Mouse (Mus musculus) CH12F3 (cell line): ENCODE data around the gene Acox1.

ENCODE experiments used
- in situ Hi-C: fragments of 300-500 bp; cut with MboI; formaldehyde crosslinking; loops from 2 replicates; pipeline ENCODE4 v1.14.3; 2020; ENCODE audit warnings: low sequenced_read_pairs

The Acox1 gene

GRCm38 (mm10) chr11:116198639-116199531 is at the start of gene Acox1, which contains the start of gene Ten1:
Gene Acox1, minus strand, starts transcription at chr11:116199045.
Gene Ten1, plus strand, starts transcription at chr11:116198855.
- in situ Hi-C loops: no loop called here

DNA sequence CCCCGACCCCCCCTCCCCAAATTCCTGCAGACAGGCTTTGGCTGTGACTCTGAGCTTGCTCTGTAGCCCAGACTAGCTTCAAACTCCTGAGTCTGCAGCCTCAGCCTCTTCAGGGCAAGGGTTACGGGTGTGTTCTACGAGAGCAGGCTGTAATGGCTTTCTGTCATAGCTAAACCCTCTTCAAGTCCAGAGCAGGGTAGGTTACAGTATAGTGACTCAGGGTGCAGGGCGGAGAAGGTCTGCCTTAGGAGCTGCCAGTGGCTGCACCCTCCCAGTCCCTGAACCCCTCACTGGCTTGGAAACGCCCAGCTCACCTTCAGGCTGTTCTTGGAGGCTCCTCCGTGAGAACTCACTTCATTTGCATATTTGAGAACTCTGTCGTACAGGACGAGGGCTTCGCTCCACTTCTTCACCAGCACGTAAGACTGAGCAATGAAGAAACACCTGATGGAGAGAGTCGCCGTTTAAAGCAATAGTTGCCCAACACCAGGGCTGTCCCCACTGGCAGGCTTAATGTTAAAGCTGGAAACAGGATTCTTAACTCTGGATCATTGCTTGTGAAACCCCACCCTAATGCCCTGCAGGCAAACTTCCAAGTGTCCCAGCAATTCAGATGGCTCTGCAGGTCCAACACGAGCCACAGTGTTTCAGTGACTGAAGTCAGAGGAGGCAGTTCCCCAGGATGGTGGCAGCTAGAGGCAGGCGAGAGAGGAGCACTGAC is 48.8 kb upstream of the Acox1 start:
- in situ Hi-C loops: no loop called here

DNA sequence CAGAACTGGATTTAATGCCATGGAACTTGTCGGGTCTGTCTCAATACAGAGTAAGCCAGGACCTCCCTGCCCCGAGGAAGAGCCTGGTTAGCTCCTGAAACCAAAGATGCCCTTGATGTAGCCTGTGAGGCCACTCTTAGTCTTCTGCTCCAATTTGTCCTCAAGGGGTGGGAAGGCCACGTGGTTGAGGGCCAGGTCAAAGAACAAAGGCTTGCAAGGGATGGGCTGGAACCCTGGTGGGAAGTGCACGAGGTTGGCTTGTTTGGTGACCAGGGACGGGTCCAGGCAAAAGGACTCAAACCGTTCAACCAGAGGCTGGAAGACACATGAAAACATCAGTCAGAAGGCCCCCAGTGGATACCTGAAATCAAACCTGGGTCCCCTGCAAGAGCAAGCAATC is 46.8 kb upstream of the Acox1 start:
- in situ Hi-C loops: no loop called here

DNA sequence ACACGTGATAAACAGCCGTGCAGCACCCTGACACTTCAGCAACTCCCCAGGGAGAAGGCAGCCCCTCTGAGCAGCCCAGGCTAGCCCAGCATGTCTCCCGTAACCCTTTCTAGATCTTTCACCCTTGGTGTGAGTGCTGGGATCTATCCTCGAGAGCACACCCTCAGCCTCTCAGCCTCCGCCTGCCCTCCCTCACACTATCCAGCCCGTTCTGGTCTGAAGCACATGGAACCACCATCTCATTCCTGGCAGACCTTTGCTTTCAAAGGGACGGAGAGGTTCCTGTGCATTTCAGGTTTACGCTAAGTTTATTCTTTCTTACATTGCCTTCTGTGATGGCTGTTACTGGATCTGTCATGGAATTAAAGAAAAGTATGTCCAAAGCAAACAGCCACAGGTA is 45.7 kb upstream of the Acox1 start:
- in situ Hi-C loops: no loop called here

DNA sequence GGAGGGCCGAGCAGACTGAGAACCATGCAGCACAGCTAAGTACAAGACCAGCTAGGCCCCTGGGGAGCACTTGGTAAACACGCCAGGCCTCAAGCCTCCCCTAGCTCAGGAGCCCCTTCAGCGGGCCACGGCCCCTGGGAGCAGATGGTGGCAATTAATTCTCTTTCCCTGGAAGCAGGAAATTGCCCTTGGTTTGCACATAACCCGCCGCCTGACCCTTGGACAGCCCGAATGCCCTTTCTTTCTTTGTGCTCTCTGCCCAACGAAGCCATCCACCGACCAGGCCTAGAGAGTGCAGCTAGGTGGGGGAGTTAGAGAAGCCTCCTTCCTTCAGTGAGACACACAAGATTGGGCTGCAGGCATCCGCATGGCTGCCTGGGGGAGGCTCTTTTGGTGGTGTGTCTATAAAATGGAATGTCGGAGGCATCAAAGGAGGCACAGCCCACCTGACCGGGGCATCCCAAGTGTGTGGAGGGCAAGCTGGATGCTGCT is 42.9 kb upstream of the Acox1 start:
- in situ Hi-C loops: no loop called here

DNA sequence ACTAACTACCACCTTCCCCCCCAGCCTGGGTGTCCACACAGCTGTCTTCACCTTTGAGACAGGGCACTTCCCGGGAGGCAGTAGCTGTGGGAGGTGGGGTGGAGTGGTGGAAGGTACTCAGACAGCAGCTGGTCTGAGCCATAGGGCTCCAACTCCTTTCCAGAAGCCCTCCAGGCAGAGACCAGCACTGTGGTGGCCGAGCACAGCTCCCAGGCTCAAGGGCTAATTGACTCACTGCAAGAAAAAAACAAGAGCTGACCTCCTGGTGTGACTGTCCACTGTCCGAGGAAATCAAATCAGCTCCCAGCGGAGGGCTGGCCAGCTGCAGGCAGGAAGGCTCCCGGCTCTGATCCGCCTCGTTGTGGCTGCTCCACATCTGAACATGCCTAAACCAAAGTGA is 41.0 kb upstream of the Acox1 start:
- in situ Hi-C loops: no loop called here

- in situ Hi-C loops: no loop called here
Observed at GRCm38 (mm10) chr11:116237742-116238395, 39.0 kb upstream of the Acox1 start, which contains the start of gene Evpl. Gene Evpl, minus strand, starts transcription at chr11:116238077.

DNA sequence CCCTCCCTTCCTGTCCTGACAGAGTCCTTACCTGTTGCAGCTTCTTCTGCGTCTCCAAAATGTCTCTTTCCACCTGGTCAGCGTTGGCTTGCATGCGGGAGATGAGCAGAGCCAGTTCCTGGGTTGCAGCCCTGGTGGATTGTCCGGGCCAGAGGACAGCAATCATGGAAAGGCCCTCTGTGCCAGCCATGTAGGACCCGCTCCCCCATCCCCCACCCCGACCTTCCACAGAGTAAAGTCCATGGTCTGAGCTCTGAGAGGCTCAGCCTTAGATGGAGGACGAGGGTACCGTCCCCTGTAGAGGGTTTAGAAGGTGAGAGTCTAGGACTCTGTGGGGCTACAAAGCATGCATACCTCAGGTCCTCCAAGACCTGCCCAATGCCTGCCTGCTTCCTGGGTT is 36.1 kb upstream of the Acox1 start:
- in situ Hi-C loops: no loop called here

GRCm38 (mm10) chr11:116232427-116232826 is 33.6 kb upstream of the Acox1 start:
- in situ Hi-C loops: no loop called here

- in situ Hi-C loops: loop anchor here (10.0 kb wide), 1 partner anchor 226 kb away; no protein-coding TSS in a partner anchor
Observed at GRCm38 (mm10) chr11:116228699-116229098, 29.9 kb upstream of the Acox1 start.

GRCm38 (mm10) chr11:116226414-116226813 is 27.6 kb upstream of the Acox1 start:
- in situ Hi-C loops: loop anchor here (10.0 kb wide), 1 partner anchor 228 kb away; no protein-coding TSS in a partner anchor

DNA sequence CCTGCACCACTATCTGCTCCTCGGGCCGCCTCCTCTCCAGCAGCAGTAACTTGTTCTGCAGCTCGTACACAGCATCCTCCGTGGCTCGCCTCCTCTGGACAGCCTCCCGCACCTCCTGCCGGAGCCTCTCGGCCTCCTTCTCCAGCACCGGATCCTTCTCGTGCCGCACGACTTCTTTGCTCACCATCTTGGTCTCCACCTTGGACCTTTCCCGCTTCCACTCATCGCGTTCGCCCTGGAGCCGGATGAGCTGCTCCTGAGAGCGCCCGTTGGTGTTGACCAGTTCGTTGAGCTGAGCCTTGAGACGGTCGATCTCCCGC is 23.9 kb upstream of the Acox1 start:
- in situ Hi-C loops: loop anchor here (10.0 kb wide), 1 partner anchor 232 kb away; no protein-coding TSS in a partner anchor

- in situ Hi-C loops: loop anchor here (10.0 kb wide), 1 partner anchor 233 kb away; no protein-coding TSS in a partner anchor
Observed at GRCm38 (mm10) chr11:116221931-116222739, 23.3 kb upstream of the Acox1 start.

DNA sequence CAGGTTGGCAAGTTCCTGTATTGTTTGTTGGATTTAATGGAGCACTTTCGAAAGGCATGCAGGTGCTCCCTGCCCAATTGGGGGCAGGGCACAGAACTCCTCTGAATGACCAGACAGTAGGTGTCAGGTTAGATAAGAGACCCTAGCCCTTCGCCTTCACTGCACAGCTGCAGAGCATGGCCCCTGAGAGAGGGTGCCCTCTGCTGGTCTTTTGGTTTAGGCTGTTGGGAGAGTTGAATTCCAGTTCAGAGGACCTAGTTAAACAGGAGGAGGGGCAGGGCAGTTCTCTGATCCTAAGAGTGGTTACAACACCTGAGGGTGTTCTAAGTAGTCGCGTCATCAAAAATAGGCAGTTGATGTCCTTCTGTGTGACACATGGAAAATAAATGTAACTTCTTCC is 21.0 kb upstream of the Acox1 start:
- in situ Hi-C loops: loop anchor here (10.0 kb wide), 1 partner anchor 235 kb away; no protein-coding TSS in a partner anchor

DNA sequence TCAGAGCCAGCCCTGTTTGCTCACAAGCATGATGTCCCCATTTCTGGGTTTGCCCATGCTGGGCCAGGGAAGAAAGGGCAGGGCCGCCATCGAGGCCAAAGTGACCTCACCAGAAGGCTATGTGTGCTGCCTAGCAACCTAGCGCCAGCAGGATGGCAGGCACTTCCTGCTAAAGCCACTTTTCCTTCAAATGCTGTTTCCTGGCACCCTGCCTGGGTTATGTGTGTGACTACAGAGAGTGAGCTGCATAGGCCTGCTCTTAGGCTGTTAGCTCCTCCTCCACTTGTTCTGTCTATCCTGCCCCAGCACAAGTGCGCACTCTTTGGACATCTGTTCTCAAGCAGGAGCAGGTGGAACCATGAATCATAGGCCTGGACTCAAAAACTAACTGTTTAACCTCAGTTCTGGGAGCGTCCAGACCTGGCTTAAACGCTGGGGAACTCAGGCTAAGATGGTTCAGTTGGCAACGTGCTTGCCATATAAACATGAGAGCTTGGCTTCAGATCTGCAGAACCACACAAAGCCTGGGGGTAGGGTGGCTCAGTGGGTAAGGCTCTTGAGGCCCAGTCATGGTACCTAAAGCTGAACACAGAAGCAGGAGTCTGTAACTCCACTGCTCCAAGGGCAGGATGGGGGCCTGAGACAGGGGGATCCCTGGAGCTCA is 20.0 kb upstream of the Acox1 start:
- in situ Hi-C loops: no loop called here

GRCm38 (mm10) chr11:116218263-116218662 is 19.4 kb upstream of the Acox1 start:
- in situ Hi-C loops: no loop called here

DNA sequence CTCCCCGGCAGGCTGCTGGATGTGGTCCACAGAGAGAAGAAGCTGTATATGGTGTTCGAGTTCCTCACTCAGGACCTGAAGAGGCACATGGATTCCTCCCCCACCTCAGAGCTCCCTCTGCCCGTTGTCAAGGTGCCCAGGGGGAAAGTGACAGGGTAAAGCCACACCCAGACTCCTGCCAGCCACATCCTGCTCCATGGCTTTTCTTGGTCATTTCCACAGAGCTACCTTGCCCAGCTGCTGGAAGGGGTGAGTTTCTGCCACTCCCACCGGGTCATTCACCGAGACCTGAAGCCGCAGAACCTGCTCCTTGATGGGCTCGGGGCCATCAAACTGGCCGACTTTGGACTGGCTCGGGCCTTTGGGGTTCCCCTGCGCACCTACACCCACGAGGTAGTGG is 17.7 kb upstream of the Acox1 start:
- in situ Hi-C loops: no loop called here

DNA sequence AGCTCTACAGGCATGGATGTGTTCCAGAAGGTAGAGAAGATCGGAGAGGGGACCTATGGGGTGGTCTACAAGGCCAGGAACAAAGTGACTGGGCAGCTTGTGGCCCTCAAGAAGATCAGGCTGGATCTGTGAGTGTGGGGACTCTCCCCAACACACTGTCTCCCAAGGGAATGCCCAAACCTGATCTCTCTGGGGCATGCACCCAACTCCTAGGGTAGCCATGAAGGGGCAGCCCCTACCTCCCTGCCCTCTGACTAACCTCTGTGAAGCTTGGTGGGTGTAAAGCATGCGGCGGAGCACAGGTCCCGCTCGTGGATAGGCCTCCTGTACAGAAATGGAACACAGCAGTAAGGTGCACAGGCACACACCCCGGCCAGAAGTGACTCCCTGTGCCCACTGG is 17.1 kb upstream of the Acox1 start:
- in situ Hi-C loops: no loop called here

DNA sequence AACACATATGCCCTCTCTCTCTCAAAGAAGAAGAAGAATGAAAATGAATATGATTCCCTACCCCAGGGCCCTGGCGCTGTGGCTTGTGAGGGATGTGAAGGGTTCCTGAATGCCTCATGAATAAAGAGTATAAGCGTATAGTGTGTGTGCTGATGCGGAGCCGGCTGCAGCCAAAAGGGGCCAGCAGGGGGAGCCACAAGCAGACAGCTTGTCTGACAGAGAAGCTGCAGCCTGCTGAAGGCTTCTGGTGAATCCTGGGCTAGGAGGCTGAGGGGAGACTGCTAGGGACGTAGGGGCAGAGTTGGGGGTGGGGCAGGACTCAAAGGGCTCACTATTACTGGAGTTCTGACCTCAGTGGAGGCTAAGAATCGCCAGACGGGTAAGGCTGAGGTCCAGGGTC is 16.3 kb upstream of the Acox1 start:
- in situ Hi-C loops: no loop called here
